Mouse (Mus musculus): ENCODE results near the gene Fndc3b. TPM values are rescaled to one million over a fixed set of nuclear protein-coding genes. Genes with fewer than 3 reads are reported as not detected.

Fndc3b gene
- total and polyA plus RNA-seq, 3 experiments = 0.03 to 0.05 (median 0.04) TPM

- dilution Hi-C loops (cut with MboI; ENCODE audit: extremely low pct_ligation_motif_present, extremely low pct_unique_long_range_greater_than_20kb, low sequenced_read_pairs) = no loop called here
- Histone ChIP-seq H3K4me3 (replicated peaks in 1 of 3; ENCODE audit: low read depth in 2 of 3, low read length in 2 of 3, poor library complexity in 1 of 3) (no peak overlapping the region), H3K27ac (ENCODE audit: insufficient read depth, low read depth) (no peak overlapping the region), H3K79me2 (replicated peaks; ENCODE audit: control insufficient read depth, extremely low read depth, insufficient read depth, poor library complexity, severe bottlenecking) (no peaks in the 10 kb centered on the region), H3K4me1 (ENCODE audit: control insufficient read depth in 1 of 2, insufficient read depth in 2 of 2) (no peaks in the 10 kb centered on the region), H3K27me3 (replicated peaks) (no peaks in the 10 kb centered on the region), H3K36me3 (replicated peaks in 1 of 2; ENCODE audit: control insufficient read depth in 1 of 2, insufficient read depth in 1 of 2, low read length in 1 of 2) (no peaks in the 10 kb centered on the region), H3K9me3 (replicated peaks; ENCODE audit: low read length) (peaks cover 34% of the 10 kb centered on the region), H3K4me2 (ENCODE audit: insufficient read depth, low read depth, poor library complexity, severe bottlenecking) (no peak overlapping the region), H3K9ac (ENCODE audit: insufficient read depth, low read depth) (no peak overlapping the region)
- TF ChIP-seq CHD2 (IDR thresholded peaks at IDR 0.05; ENCODE audit: low read length) = no peak
- no peak for TF ChIP-seq GABPA (IDR thresholded peaks at IDR 0.05; ENCODE audit: insufficient replicate concordance, low read depth, low read length)
- no peak for TF ChIP-seq MEF2A (IDR thresholded peaks at IDR 0.05; ENCODE audit: borderline replicate concordance, low read depth, low read length)
- TF ChIP-seq EP300 (IDR thresholded peaks at IDR 0.05; ENCODE audit: low read length) = no peak
- TF ChIP-seq MAX (IDR thresholded peaks at IDR 0.05; ENCODE audit: low read length) = no peak
- in situ Hi-C loops (cut with MboI; ENCODE audit: low pct_ligation_motif_present, low pct_unique_long_range_greater_than_20kb, low sequenced_read_pairs) = no loop called here
- DNase-seq (ENCODE audit: extremely low read depth) = no peak
These were observed 47.9 kb upstream of the Fndc3b start for GRCm38 (mm10) chr3:27758976-27759375.

- H3K9ac ChIP-seq (ENCODE audit: insufficient read depth, low read depth) = no peak overlapping the region
- no peaks in the 10 kb centered on the region for H3K36me3 ChIP-seq (replicated peaks in 1 of 2; ENCODE audit: control insufficient read depth in 1 of 2, insufficient read depth in 1 of 2, low read length in 1 of 2)
- DNase-seq (ENCODE audit: extremely low read depth) = no peak
- in situ Hi-C loops (cut with MboI; ENCODE audit: low pct_ligation_motif_present, low pct_unique_long_range_greater_than_20kb, low sequenced_read_pairs) = no loop called here
- H3K27me3 ChIP-seq (replicated peaks) = no peaks in the 10 kb centered on the region
- no peaks in the 10 kb centered on the region for H3K4me1 ChIP-seq (ENCODE audit: control insufficient read depth in 1 of 2, insufficient read depth in 2 of 2)
- H3K4me3 ChIP-seq (replicated peaks in 1 of 3; ENCODE audit: low read depth in 2 of 3, low read length in 2 of 3, poor library complexity in 1 of 3) = no peak overlapping the region
- H3K79me2 ChIP-seq (replicated peaks; ENCODE audit: control insufficient read depth, extremely low read depth, insufficient read depth, poor library complexity, severe bottlenecking) = no peaks in the 10 kb centered on the region
- dilution Hi-C loops (cut with MboI; ENCODE audit: extremely low pct_ligation_motif_present, extremely low pct_unique_long_range_greater_than_20kb, low sequenced_read_pairs) = no loop called here
- no peak overlapping the region for H3K27ac ChIP-seq (ENCODE audit: insufficient read depth, low read depth)
- TF ChIP-seq JUN (IDR thresholded peaks at IDR 0.05; ENCODE audit: insufficient read depth, low read depth, low read length) = no peak
- H3K9me3 ChIP-seq (replicated peaks; ENCODE audit: low read length) = peaks cover 7% of the 10 kb centered on the region
- no peak overlapping the region for H3K4me2 ChIP-seq (ENCODE audit: insufficient read depth, low read depth, poor library complexity, severe bottlenecking)
These were observed 40.5 kb upstream of the Fndc3b start for GRCm38 (mm10) chr3:27751657-27752056.

DNA sequence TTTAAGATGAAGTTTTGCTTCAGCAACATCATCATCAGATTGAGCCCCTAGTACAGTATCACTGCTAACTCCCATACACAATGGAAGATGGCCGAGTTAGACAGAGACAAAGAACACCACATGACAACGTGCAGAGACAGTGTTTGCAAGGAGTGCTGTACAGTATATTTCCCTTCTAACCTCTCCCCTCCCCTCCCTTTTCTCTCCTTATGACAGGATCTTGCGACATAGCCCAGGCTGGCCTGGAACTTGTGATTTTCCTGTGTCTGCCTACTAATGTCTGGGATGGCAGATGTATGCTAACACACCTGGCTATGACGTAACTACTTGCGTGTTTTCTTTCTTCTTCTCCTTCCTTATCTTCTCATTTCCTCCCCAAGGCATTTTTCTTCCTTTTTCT is 40.0 kb upstream of the Fndc3b start:
- Histone ChIP-seq H3K4me3 (replicated peaks in 1 of 3; ENCODE audit: low read depth in 2 of 3, low read length in 2 of 3, poor library complexity in 1 of 3) (no peak overlapping the region), H3K4me1 (ENCODE audit: control insufficient read depth in 1 of 2, insufficient read depth in 2 of 2) (no peaks in the 10 kb centered on the region), H3K27ac (ENCODE audit: insufficient read depth, low read depth) (no peak overlapping the region), H3K27me3 (replicated peaks) (no peaks in the 10 kb centered on the region), H3K9ac (ENCODE audit: insufficient read depth, low read depth) (no peak overlapping the region), H3K79me2 (replicated peaks; ENCODE audit: control insufficient read depth, extremely low read depth, insufficient read depth, poor library complexity, severe bottlenecking) (no peaks in the 10 kb centered on the region), H3K36me3 (replicated peaks in 1 of 2; ENCODE audit: control insufficient read depth in 1 of 2, insufficient read depth in 1 of 2, low read length in 1 of 2) (no peaks in the 10 kb centered on the region), H3K4me2 (ENCODE audit: insufficient read depth, low read depth, poor library complexity, severe bottlenecking) (no peak overlapping the region), H3K9me3 (replicated peaks; ENCODE audit: low read length) (peaks cover 7% of the 10 kb centered on the region)
- DNase-seq (ENCODE audit: extremely low read depth) = no peak
- dilution Hi-C loops (cut with MboI; ENCODE audit: extremely low pct_ligation_motif_present, extremely low pct_unique_long_range_greater_than_20kb, low sequenced_read_pairs) = no loop called here
- in situ Hi-C loops (cut with MboI; ENCODE audit: low pct_ligation_motif_present, low pct_unique_long_range_greater_than_20kb, low sequenced_read_pairs) = no loop called here
- no peak for TF ChIP-seq SIN3A (IDR thresholded peaks at IDR 0.05; ENCODE audit: low read length)

GRCm38 (mm10) chr3:27745651-27746050 is 34.5 kb upstream of the Fndc3b start:
- Histone ChIP-seq H3K9me3 (replicated peaks; ENCODE audit: low read length) (no peaks in the 10 kb centered on the region), H3K4me1 (ENCODE audit: control insufficient read depth in 1 of 2, insufficient read depth in 2 of 2) (no peaks in the 10 kb centered on the region), H3K9ac (ENCODE audit: insufficient read depth, low read depth) (no peak overlapping the region), H3K79me2 (replicated peaks; ENCODE audit: control insufficient read depth, extremely low read depth, insufficient read depth, poor library complexity, severe bottlenecking) (no peaks in the 10 kb centered on the region), H3K27ac (ENCODE audit: insufficient read depth, low read depth) (no peak overlapping the region), H3K4me3 (replicated peaks in 1 of 3; ENCODE audit: low read depth in 2 of 3, low read length in 2 of 3, poor library complexity in 1 of 3) (no peak overlapping the region), H3K36me3 (replicated peaks in 1 of 2; ENCODE audit: control insufficient read depth in 1 of 2, insufficient read depth in 1 of 2, low read length in 1 of 2) (no peaks in the 10 kb centered on the region), H3K4me2 (ENCODE audit: insufficient read depth, low read depth, poor library complexity, severe bottlenecking) (no peak overlapping the region), H3K27me3 (replicated peaks) (no peaks in the 10 kb centered on the region)
- in situ Hi-C loops (cut with MboI; ENCODE audit: low pct_ligation_motif_present, low pct_unique_long_range_greater_than_20kb, low sequenced_read_pairs) (no loop called here), dilution Hi-C loops (cut with MboI; ENCODE audit: extremely low pct_ligation_motif_present, extremely low pct_unique_long_range_greater_than_20kb, low sequenced_read_pairs) (no loop called here)
- DNase-seq (ENCODE audit: extremely low read depth) = no peak
- TF ChIP-seq SMC3 (IDR thresholded peaks at IDR 0.05; ENCODE audit: low read depth, low read length) (no peak), USF2 (conservative IDR thresholded peaks at IDR 0.05; ENCODE audit: low read depth, low read length) (no peak), MXI1 (IDR thresholded peaks at IDR 0.05; ENCODE audit: low read depth, low read length) (no peak), POLR2AphosphoS2 (IDR thresholded peaks at IDR 0.05; ENCODE audit: low read depth, low read length) (no peak), GABPA (IDR thresholded peaks at IDR 0.05; ENCODE audit: insufficient replicate concordance, low read depth, low read length) (no peak), ZC3H11A (IDR thresholded peaks at IDR 0.05; ENCODE audit: low read depth, low read length) (no peak), RAD21 (IDR thresholded peaks at IDR 0.05; ENCODE audit: low read depth, low read length) (no peak), E2F4 (IDR thresholded peaks at IDR 0.05; ENCODE audit: insufficient replicate concordance, low read depth, low read length) (no peak), POLR2A (IDR thresholded peaks at IDR 0.05; ENCODE audit: low read depth, low read length) (no peak), EP300 (IDR thresholded peaks at IDR 0.05; ENCODE audit: low read length) (no peak), MAFK (IDR thresholded peaks at IDR 0.05; ENCODE audit: insufficient replicate concordance, low read length) (no peak), JUN (IDR thresholded peaks at IDR 0.05; ENCODE audit: insufficient read depth, low read depth, low read length) (no peak), NRF1 (IDR thresholded peaks at IDR 0.05; ENCODE audit: low read depth, low read length) (no peak), USF1 (IDR thresholded peaks at IDR 0.05; ENCODE audit: low read depth, low read length) (no peak), CTCF (conservative IDR thresholded peaks at IDR 0.05 in 1 of 2, IDR thresholded peaks at IDR 0.05 in 1 of 2; ENCODE audit: low read depth in 2 of 2, low read length in 2 of 2) (no peak), KAT2A (IDR thresholded peaks at IDR 0.05; ENCODE audit: insufficient replicate concordance, low read length) (no peak), RCOR1 (conservative IDR thresholded peaks at IDR 0.05; ENCODE audit: low read depth, low read length) (no peak)
